Mouse (Mus musculus): Measurements from ENCODE around the gene Ndufb4.
A peak's percentile ranks its signal among the peaks of the same experiment; 100 is the strongest.

Gene Ndufb4

GRCm38 (mm10) chr16:37634578-37634977, 19.7 kb downstream of the Ndufb4 start:
- no peak for DNase-seq

- DNase-seq = no peak
Observed at GRCm38 (mm10) chr16:37629011-37629410, 25.2 kb downstream of the Ndufb4 start.

- DNase-seq = peak; percentile 53 to 67
Observed at GRCm38 (mm10) chr16:37628336-37628735, 25.9 kb downstream of the Ndufb4 start.

DNA sequence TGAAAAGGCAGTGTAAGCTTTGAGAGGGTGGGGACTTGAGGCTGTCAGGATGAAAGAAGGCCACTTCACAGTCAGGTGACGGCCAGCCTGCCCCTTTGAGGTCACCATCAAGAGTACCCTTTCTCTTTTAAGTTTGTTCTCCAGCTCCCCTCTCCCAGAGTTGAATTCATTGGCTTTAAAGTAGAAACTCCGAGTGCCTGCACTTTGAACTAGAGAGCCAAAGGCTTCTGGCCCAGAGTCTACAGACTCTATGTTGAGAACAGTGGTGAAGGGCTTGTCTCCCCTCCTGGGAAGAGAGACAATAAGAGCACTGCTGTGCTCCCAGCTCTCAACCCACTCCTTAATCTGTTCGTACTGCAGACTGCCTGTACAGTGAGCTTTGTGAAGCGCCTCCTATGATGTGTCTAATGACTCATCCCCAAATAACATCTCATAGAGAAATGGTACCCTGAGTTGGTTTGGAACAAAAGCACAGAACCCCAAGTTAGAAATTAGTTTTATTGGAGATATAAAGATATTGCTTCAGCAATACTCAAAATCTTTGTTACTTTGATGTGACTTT, 27.8 kb downstream of the Ndufb4 start:
- no peak for DNase-seq

DNA sequence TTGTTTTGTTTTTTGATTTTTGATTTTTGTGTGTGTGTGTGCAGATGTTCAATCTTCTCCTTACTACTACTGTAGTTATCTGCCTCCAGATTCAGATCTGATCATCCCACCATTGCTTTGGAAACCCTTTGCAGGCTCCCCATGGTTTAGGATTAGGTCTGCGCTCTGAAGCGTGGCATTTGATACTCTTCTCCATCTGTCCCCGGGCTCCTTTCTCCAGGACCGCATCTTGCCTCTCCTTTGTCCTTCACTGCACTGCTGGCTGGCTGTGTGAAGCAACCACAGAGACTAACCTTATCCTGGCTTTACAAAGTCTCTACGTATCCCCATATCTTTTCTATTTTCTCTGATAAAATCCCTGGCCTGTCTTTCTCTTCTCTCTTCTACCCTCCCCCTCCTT, 31.3 kb downstream of the Ndufb4 start:
- no peak for DNase-seq

DNA sequence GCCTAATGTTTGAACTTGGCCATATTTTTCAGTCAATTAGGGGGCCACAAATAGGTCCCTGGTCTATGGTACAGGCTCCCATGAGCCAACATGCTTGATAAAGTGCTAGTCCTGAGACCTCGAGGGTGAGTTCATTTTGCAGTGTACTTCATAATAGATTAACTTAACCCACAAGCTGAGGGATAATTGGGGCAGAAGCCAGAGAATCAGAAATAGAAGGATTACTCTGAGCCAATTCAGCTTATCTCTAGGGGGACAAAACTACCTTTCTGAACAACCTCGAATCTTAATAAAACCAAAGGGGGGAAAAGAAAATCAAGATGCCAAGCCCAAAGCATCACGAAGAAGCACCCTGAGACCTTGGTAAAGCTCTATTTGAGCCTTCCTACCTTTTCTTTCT, 31.9 kb downstream of the Ndufb4 start:
- no peak for DNase-seq

DNA sequence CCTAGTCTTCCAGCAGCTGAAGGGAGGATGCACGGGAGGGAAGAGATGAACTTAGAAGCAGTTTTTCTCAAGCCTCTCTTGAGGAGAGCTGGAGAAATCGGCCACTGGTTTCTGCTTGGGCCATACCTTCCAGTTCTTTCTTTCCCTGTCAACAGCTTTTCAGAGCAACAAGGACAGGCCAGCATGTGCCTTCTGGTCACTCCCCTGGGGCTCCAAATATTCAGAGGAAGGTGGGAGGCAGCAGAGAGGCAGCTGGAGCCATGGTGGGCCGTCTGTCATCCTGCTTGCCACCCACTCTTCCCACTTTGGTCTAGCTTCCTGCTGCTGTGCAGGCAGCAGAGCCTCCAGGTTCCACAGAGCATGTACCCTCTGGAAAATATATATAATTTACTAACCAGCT, 36.6 kb downstream of the Ndufb4 start:
- DNase-seq = no peak

DNA sequence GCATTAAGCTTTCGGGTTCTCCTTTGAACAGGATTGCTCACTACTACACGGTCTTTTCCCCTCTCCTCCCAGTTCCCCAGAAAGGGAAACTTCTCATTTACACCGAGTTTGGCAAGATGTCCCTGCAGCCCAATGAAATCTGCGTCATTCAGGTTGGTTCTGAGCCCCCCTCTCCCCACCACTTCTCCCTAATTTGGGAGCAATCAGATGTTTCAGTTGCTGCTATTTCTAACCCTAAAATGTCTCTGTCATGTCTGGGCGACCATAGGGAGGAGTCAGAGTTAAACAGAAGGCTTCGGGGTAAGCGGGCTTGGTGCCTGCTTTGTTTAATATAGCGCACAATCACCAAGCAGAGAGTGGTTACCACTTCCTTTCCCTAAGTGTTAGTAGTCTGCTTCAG, 38.1 kb downstream of the Ndufb4 start:
- no peak for DNase-seq

DNA sequence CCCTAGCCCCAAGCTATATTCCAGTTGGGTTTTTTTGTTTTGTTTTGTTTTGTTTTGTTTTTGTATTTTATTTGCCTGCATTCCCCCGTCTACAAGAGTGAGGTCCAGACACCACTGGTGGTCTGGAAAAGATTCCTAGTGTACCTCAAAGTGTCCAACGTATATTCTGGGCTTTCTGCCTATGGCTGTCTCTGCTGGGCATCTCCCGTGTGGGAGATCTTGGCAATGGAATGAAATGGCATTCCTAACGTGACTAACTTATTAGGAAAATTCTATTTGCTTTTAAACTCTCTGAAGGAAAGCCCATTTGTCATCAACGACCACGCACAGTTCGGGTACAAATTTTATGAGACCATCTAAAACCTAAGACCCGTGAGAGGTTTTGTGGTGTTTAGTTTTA, 38.8 kb downstream of the Ndufb4 start:
- DNase-seq = no peak

DNA sequence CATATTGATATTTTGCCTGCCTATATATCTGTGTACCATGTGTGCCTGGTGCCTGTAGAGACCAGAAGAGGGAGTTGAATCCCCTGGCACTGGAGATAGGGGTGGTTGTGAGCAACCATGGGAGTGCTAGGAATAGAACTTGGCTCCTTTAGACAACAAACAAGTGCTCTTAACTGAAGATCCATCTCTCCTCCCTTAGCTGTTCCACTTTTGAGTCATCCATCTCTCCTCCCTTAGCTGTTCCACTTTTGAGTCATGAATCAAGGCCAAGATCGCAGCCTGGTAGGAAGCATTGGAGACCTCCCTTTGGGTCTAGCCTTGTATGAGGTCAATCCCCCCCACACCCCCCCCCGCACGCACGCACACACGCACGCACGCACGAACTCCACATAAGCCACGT, 39.7 kb downstream of the Ndufb4 start:
- no peak for DNase-seq

DNA sequence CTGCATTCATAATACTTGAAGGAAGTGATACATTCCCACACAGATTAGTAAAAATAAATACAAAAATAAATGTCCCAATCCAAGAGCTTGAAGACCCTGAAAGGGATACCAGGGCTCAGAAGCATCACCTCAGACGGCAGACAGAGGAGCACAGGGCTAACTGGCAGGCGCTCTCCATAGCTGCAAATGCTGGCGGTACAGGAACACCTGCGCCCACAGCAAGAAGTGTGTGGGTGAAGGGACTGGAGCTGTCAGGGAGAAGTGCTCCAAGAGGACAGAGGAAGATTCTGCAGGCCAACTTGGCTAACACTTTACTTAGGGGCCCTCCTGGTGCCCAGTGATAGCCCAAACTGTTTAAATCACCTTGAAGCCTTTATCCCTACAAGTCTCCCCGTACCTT, 42.2 kb downstream of the Ndufb4 start:
- DNase-seq = no peak

- DNase-seq = no peak
Observed at GRCm38 (mm10) chr16:37611072-37611471, 43.2 kb downstream of the Ndufb4 start.

DNA sequence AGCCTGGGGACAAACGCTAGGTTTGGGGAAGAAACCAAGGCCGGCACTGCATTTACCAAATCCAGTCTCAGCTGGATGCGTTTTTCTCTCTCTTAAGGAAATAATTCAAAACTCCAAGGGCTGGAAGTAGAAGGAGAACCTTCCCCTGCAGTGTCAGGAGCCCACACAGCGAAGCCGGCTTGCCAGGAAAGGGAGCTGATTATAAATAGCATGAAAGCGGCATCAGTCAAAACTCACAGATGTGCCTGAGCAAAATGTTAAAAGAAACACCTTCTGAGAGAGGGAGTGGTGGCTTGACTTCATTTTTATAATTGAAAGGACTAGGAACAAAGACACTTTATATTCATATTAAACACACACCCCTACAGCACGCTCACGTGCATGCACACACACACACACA, 43.9 kb downstream of the Ndufb4 start:
- DNase-seq = no peak

- DNase-seq = no peak
Observed at GRCm38 (mm10) chr16:37604243-37604642, 50.0 kb downstream of the Ndufb4 start.

GRCm38 (mm10) chr16:37603431-37603830, 50.8 kb downstream of the Ndufb4 start:
- DNase-seq = no peak

DNA sequence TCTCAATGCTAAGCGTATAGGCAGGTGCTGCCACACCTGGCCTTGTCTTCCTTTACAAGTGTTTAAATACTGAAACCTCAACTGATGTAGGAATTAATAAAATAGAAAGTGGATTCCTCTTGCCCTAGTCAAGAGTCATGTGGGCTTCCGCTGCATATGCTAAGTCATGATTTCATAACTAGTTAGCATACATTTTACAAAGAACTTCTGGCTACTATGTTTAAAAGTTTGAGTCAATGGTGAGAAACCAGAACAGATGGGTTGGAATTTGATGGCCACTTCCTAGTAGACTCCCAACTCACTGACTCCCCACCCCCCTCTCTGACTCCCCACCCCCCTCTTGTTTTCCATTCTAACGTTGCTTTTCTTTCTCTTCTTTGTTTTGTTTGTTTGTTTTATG, 54.9 kb downstream of the Ndufb4 start:
- DNase-seq = no peak

GRCm38 (mm10) chr16:37598463-37598862, 55.8 kb downstream of the Ndufb4 start:
- DNase-seq = no peak

DNA sequence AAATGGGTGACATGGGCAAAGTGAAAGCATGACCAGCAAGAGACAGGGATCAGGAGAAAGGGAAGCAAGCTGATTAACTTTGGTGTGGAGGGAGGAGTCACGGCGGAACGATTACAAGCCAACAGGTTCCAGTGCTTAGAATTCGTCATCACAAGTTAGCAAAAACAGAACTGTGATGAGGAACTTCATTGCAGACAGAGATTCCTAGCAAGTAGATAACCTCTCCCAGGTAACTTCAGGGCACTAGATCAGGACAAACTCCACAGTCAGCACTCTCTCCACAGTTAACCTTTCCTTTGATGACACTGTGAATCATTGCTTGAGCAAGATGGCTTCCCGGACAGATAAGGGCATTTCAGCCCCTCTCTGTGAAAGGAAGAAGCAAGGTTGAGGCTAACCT, 56.8 kb downstream of the Ndufb4 start:
- no peak for DNase-seq

All from kidney, postnatal 25 days (tissue).